Mouse (Mus musculus) yolk sac, embryonic 10.5 days (tissue): Measurements from ENCODE around the gene Anxa11.
"Not testable (repeated sequence)": the region's sequence is repeated elsewhere in the genome, so short reads cannot be mapped to it uniquely, and the experiment has no call there.

Source experiments
- DNase-seq: peaks from one replicate; pipeline ENCODE4 v3.0.0-alpha.2; 2017; ENCODE audit warnings: low spot score

Gene Anxa11

GRCm38 (mm10) chr14:25841991-25842687 is at the start of gene Anxa11:
TSS of gene Anxa11 (plus strand) at chr14:25842156.
- DNase-seq, result peak; percentile 87

DNA sequence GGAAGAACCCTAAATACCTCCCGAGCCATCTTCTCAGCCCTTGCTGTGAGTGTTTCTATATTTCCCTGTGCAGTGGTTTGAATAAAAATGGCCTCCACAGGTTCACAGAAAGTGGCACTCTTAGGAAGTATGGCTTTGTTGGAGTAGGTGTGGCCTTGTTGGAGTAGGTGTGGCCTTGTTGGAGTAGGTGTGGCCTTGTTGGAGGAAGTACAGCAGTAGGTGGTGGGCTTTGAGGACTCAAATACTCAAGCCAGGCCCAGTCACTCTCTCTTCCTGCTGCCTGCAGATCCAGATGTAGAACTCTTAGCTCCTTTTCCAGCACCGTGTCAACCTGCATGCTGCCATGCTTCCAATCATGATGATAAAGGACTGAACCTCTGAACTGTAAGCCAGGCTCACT is 47.6 kb upstream of the Anxa11 start:
- DNase-seq, result no peak

GRCm38 (mm10) chr14:25795067-25795466 is 46.9 kb upstream of the Anxa11 start:
- no peak for DNase-seq

DNA sequence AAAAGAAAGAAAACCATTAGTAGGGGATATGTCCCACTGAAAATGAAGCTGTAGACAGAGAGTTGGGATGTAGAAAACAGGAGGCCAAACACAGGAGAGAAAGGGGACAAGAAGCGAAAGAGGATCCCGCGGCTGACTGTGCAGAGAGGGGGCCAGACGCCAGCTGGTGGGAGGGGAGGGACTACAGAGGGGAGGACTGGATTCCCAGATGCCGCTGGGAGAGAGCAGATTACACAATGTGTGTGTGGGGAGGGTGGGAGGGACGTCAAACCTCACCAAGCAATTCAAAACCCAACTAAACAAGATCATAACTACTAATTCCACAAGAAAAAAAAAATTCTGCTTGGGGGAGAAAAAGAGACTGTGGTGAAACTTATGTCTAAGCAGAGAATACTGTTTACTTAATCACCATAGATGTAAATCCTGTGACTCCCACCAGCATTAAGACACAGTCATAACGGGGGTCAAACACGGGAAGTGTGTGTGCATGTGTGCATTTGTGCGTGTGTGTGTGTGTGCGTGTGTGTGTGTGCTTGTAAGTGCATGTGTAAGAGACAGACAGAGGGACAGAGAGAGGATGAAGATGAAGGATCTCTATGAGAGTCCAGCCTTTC is 46.3 kb upstream of the Anxa11 start:
- peak; percentile 42 for DNase-seq

- DNase-seq, result no peak
Measured at GRCm38 (mm10) chr14:25796619-25797018, 45.3 kb upstream of the Anxa11 start.

DNA sequence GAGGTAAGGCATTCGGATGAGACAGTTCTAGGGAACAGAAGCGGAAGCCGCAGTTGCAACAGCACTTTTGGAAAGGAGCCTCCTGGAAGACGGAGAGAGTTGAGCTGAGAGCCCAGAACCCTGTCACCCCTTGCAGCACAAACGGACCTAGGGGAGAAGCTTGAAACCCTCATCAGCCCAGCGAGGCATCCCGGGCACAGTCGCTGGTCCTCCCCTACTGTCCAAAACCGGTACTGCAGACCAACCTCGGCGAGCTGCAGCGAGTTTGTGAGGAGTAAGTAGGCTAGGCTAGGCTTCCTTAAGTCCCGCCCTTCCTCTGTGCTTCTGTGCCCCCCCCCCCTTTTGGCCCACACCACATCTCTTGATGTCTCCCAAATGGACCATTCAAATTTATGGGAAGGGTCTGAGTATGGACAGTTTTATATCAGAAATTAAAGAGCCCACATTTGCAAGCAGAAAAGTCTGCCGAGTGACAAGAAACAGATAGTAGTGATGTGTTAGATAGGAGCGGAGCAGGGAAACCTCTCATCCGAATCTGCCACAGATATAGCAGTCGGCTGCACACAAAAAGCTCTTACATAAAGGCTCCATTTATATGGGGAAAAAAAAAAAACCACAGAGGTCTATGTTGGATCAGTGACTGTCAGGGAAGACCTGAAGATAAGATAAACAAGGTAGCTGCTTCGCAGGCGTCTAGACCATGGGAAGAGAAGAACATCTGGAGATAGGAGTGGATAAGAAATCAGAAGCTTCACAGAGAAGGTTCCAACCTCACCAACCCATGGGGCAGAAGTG is 41.6 kb upstream of the Anxa11 start:
- peak; percentile 80 for DNase-seq

- DNase-seq, result no peak
Measured at GRCm38 (mm10) chr14:25802511-25802910, 39.4 kb upstream of the Anxa11 start.

- no peak for DNase-seq
Measured at GRCm38 (mm10) chr14:25803246-25803809, 38.6 kb upstream of the Anxa11 start.

DNA sequence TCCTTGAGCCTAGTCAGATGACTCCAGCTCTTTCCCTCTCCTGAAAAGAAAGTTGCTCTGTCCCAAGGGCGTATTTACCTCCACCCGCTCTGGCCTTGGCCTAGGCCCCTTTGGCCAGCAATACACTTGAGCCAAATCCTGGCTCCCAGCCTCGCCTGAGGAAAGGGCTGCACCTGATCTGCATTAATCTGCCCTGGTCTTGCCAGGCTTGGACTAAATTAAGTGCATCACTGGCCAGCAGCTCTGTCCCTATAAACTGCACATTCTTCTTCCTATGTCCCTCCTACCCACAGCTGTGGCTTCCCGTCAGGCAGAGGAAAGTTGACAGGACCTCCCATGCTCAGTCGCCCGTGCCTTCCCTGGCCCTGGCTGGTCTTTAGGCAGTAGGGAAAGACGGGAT is 36.1 kb upstream of the Anxa11 start:
- DNase-seq, result no peak

DNA sequence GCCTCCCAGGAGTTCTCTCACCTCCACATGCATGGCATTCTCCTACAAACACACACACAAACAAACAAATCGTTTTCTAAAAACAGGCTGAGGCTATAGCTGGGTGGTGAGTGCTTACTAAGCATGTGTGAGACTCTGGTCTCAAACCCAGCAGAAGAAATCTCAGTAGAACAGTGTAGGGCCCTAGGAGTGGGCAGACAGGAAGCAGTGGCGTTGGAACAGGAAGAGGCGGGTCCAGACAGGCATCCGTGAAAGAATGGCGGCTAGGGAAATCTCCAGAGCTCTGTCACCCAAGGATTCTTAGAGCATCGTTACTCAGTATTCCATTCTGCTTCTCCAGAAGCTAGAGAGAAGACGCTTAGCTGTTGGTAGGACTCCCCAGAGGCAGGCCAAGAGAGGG is 35.4 kb upstream of the Anxa11 start:
- DNase-seq, result no peak

GRCm38 (mm10) chr14:25811026-25811425 is 30.9 kb upstream of the Anxa11 start:
- DNase-seq, result not testable (repeated sequence)

DNA sequence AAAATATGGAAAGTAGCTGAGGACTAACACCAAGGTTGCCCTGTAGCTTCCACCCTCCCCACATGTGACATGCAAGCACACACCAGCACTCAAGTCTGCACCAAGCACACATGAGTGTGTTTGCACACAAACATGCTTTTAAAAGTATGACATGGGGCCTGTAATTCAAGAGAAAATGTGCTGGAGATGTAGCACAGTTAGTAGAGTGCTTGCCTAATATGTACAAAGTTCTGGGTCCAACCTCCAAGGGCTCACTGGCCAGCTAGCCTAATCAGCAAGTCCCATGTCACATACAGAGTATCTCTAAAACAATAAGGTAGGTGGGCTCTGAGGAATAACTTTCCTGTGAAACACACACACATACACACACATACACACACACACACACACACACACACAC is 27.8 kb upstream of the Anxa11 start:
- no peak for DNase-seq

DNA sequence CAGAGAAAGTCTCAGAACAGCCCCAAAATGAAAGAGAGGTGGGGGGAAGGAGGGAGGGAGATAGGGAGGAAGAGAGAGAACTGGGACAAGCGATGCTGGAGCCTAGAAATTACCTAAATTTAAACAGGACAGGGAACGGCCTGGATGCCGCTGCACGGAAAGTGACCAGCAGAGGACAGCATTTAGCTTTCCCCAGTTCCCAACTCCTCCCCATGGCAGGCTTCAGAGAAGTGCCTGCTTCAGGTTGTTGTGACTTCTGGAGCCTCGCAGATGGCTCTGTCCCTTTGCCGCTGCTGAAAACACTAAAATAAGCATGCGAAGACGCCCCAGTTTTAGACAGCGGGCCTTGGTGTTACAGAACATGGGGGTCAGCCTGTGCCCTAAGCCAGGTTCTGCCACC is 25.5 kb upstream of the Anxa11 start:
- peak; percentile 40 for DNase-seq

DNA sequence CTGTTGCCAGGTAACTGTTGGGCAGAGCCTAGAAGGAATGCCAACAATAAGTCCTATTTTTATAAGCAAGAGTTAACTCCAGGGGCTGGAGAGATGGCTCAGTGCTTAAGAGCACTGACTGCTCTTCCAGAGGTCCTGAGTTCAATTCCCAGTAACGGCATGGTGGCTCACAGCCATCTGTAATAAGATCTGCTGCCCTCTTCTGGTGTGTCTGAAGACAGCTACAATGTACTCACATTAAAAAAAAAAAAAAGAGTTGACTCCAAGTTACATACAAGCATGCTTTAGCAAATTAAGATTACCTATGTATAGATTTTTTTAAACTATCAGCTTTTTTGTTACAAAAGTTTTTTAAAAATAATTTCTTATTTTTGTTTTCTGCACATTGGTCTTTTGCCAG is 19.4 kb upstream of the Anxa11 start:
- DNase-seq, result no peak

- no peak for DNase-seq
Measured at GRCm38 (mm10) chr14:25824995-25825394, 17.0 kb upstream of the Anxa11 start.

DNA sequence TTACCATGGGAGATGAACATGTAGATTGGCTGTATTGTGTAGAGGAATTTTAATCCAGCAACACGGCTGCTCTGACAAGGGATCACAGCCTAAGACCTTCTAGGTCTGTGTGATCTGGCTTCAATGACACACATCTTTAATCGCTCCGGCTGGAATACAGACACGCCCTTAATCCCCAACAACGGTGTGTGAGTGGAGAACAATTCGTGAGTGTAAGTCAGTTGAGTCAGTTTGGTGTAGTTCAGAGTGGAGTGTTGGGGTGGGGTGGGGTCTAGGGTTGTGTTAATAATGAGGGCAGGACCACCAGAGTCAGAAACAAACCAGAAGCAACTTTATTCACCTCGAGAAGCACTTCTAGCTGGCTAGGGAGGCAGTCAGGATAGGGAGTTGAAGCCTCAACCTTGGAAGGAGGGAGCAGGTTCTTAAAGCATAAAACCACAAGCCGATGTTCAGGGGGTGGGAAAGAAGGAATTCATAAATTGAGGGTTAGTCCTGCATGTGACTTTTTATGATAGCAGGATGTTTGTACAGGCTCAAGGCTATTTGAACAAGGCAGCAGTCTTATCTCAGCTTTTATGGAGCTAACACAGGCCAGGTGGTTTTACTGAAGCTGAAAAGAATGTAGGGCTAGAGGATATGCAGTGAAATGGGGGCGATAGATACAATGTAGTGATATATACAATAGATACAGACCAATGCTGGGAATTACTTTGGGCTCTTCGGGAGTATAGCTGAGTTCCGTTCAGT is 15.9 kb upstream of the Anxa11 start:
- DNase-seq, result no peak

GRCm38 (mm10) chr14:25826866-25827265 is 15.1 kb upstream of the Anxa11 start:
- DNase-seq, result no peak

DNA sequence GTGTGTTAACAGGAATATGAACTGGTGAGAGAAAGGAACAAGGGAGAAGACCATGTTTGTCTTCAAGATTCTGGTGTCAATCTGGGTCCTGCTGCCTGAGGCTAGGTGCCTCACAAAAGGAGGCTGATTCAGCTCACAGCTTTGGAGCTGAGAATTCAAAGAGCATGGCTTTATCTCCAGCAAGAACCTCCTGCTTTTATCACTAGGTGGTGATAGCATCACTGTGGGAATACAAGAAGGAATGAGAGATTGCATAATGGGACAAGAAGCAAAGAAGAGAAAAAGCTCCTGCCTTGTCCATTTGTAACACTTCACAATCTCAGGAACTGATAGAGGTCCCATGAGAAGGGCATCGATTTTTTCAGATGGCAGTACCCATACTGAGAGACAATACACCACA is 10.6 kb upstream of the Anxa11 start:
- no peak for DNase-seq

DNA sequence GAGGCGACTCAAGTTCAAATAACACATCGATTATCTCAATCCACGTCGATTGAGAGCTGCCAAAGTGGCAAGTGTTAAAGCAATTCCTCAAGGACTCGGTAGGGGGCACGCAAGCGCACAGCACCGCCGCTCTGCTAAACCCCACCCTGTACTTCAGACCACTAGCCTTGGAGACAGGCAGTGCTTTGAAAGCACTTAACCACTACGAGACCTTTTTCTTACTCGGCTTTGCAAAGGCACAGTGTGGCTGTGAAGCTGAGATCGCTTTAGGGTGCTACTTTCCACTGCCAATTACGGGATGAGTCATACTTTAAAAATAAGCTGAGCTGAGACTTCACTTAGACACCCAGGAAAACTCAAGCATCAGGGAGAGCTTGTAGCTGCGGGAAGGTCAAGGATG is 9.7 kb upstream of the Anxa11 start:
- DNase-seq, result peak; percentile 30

DNA sequence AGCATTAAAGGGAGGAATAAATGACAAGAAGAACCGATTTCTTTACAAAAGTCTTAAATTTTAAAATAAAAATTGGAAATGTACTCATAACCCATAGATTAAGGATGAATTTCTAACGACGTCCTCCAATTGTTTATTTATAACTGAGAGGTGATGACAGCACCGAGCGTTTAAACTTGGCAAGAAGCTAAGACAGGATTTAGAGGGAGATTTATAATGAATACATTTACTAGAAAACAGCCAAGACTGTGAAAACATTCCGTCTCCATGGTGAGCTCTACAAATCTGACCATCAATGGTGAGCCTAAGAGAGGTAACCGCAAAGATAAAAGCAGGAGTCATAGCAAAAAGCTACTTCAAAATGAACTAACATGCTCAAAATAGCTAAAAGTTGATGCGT is 3.5 kb upstream of the Anxa11 start:
- no peak for DNase-seq

DNA sequence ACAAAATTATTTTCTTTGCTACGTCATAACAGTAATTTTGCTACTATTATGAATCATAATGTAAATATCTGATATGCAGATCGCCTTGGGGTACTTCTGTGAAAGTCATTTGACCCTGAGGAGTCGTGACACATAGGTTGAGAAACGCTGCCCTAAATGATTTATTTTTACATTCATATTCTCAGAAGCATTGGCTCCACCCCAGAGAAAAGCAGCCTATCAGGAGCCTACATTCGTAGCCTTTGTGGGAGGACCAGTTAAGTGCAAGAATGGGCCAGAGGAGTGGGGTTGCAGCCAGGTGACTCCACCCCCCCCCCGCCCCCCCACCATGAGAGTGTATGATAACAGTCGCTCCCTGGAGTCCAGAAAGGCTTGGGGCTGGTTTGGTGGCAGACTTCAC is 2.2 kb upstream of the Anxa11 start:
- DNase-seq, result no peak

GRCm38 (mm10) chr14:25840961-25841360 is 995 bp upstream of the Anxa11 start:
- no peak for DNase-seq
